Mouse (Mus musculus) right cerebral cortex, adult 18-20 months (tissue): Measurements from ENCODE around the gene Tcirg1.

ENCODE experiments used
- DNase-seq: peaks from one replicate; pipeline ENCODE4 v3.0.0; 2022; ENCODE audit warnings: mixed read lengths

The Tcirg1 gene

DNA sequence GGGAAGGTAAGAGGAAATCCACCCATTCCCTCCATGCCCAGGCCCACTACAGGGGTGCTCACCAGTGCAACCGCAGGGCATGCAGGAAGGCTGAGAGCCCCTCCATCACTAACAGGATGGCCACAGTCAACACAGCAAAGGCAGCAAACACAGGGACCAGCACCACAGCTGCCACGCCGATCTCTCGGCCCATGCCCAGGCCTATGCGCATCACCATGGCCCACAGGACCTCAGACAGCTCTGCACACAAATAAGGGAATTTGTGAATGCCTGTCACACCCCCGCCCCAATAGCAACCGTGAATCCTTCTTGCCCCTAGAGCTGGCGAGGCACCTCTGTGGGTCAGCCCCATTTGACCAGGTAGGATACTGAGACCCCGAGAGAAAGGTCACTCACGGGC, 10.7 kb downstream of the Tcirg1 start:
- DNase-seq: no peak

GRCm38 (mm10) chr19:3895171-3895631, 11.7 kb downstream of the Tcirg1 start:
- no peak for DNase-seq

DNA sequence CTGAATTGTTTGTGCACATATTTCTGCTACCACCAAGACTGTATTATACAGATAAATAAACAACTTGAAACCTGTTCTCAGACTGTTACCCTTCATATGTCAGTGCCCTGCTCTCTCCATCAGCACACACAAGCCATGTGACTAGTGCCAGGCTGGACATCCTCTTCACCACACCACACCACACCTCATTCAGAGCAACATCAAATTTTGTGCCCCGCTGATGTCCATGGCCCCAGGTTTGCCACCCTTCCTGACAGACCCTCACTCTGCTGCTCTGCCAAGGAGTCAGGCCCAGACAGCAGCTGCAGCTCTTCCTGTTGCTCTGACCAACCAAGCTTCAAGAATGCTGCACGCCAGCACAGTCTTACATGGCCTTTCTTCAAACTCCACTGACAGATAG, 12.6 kb downstream of the Tcirg1 start:
- DNase-seq: no peak

DNA sequence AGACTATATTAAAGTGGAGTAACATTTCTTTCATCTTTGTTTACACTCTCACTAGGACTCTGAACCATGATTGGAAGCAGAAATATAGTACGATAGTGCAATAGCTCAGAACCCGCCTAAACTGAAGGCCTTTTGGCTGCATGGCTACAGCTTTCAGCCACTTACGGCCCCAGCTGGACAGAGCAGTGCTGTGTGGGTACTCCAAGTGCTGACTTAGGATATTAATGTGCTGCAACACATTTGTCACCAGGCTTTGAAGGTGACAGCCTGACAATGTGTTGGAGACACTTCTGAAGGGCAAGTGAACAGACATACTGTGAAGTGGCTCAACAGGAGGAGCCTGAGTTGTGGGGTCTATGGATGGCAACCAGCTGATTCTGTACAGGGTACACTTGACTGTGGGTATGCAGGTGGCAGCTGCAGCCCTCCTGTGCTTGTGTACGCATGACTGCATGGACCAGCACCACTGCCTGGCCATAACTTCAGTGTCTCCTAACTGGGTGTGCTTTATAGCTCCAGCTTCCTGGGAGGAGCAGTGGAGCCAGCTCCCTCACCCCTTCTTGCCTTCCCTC, 13.3 kb downstream of the Tcirg1 start:
- DNase-seq: no peak

DNA sequence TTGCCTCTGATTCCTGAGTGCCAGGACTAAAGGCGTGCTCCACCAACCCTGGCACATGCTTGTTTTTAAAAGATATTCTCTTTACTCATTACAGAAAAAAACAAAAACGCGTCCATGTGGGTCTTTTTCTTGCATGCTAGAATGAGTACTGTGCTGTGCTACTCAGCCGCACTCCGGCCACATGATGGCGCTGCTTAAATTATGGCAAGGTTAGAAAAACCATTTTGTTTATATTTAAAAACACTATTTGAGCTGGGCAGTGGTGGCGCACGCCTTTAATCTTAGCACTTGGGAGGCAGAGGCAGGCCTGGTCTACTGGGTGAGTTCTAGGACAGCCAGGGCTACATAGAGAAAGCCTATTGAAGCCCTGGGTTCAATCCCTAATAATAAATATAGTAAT, 16.8 kb downstream of the Tcirg1 start:
- DNase-seq: no peak

- DNase-seq: no peak
Measured at GRCm38 (mm10) chr19:3889096-3889495, 17.8 kb downstream of the Tcirg1 start.

GRCm38 (mm10) chr19:3884325-3884990, 22.5 kb downstream of the Tcirg1 start:
- no peak for DNase-seq

- no peak for DNase-seq
Measured at GRCm38 (mm10) chr19:3882214-3882613, 24.7 kb downstream of the Tcirg1 start.

- no peak for DNase-seq
Measured at GRCm38 (mm10) chr19:3880054-3880848, 26.7 kb downstream of the Tcirg1 start.

GRCm38 (mm10) chr19:3875045-3875444, 31.9 kb downstream of the Tcirg1 start:
- DNase-seq: no peak

- no peak for DNase-seq
Measured at GRCm38 (mm10) chr19:3872373-3872772, 34.6 kb downstream of the Tcirg1 start.

DNA sequence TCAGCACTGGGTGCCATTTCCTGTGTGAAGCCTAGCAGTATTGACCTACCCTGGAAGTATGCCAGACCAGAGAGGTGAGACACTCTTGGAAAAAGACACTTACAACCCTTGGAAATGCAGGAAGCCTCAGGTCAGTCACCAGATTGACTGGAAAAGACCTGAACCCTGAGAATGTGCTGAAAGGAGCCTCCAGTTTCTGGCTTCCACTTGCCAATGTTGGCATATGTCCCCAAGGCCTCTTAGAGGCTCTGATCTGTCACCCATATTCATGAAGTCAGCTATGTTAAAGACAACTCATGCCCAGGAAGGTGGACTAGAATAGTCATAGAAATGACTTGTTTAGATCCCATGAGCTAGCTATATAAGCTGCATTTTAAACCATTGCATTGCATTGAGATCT, 35.5 kb downstream of the Tcirg1 start:
- DNase-seq: no peak

GRCm38 (mm10) chr19:3868290-3868689, 38.6 kb downstream of the Tcirg1 start:
- DNase-seq: no peak

- DNase-seq: no peak
Measured at GRCm38 (mm10) chr19:3864960-3865359, 42.0 kb downstream of the Tcirg1 start.

DNA sequence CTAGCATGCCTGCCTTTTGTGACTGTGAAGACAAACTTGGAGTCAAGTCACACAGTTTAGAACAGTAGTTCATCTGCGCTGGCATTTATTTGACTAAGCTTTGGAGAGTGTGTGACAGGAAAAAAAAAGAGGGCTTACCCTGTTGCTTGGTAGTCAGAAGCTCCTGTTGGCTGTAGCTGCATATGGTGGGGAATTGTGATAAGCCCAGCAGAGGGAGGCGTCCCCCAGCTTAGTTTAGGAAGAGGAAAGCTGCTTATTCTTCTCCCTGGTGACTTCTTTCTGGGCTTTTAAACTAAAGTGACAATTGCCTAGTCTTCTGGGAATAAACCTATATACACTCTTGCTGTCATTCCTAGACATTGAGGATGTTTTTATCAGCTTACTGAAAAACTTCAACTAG, 44.2 kb downstream of the Tcirg1 start:
- DNase-seq: no peak

DNA sequence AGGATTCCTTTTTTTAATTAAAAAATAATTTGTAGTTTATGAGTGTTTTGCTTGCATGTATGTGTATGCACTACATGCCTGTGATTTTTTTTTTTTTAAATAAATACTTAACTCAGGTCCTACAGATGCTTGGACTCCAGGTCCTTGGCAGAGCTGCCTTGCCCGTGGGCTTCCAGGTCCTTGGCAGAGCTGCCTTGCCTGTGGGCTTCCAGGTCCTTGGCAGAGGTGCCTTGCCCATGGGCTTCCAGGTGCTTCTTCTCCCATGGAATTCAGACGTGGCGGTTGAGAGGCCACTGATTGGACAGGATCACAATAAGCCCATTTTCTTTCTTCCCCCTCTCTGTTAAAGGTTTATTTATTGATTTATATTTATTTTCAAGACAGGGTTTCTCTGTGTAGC, 49.7 kb downstream of the Tcirg1 start:
- no peak for DNase-seq

GRCm38 (mm10) chr19:3855601-3856000, 51.3 kb downstream of the Tcirg1 start:
- DNase-seq: peak; percentile 41

GRCm38 (mm10) chr19:3855091-3855490, 51.8 kb downstream of the Tcirg1 start:
- DNase-seq: no peak

GRCm38 (mm10) chr19:3853891-3854290, 53.0 kb downstream of the Tcirg1 start:
- DNase-seq: peak; percentile 17

GRCm38 (mm10) chr19:3853121-3853520, 53.8 kb downstream of the Tcirg1 start:
- DNase-seq: no peak

- DNase-seq: peak; percentile 39
Measured at GRCm38 (mm10) chr19:3851979-3852681, 54.8 kb downstream of the Tcirg1 start.

DNA sequence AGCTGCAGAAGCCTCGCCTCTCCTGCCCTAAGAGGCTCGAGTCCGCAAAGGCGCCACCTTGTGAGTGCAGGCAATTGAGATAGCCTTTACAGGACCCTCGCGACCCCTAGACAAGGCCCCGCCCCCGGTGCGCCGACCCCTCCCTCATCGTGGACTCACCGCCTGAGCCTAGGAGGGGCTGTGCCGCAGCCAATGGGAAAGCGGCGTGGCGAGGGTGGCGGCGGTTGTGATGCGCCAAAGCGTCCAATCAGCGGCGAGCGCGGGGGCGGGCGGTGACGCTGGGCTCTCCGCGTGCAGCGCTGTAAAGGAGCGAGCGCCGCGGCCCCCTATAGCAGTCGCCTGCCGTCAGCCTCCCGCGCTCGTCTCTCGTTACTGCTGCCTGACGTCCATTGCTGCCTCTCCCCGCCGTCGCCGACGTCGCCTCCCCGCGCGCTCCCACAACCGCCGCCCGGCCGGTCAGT, 55.4 kb downstream of the Tcirg1 start, which contains the start of gene Chka:
Gene Chka (plus strand): TSS at position 272 of the 461 bp plus-strand sequence.
- DNase-seq: peak; percentile 99

GRCm38 (mm10) chr19:3850847-3851469, 56.0 kb downstream of the Tcirg1 start:
- peak; percentile 21 for DNase-seq
